Mouse (Mus musculus) bone marrow macrophage, adult 2 months (primary cell): ENCODE measurements at regions not wholly inside any gene's neighbourhood (a gene's known extent, or its start where the extent isn't known, plus 50 kb on each side); places are given as distances from the start of the nearest gene placed in this dataset.

Source experiments
- H3K27ac ChIP-seq: 2 replicates; pipeline ENCODE4 v1.5.1; 2012; ENCODE audit warnings: low read depth, low read length; ENCODE audit not compliant: insufficient read depth
- H3K4me1 ChIP-seq: 2 replicates; pipeline ENCODE4 v1.6.1; 2012; ENCODE audit warnings: low read length; ENCODE audit not compliant: control insufficient read depth, insufficient read depth
- H3K4me3 ChIP-seq: 2 replicates; pipeline ENCODE4 v1.5.1; 2012; ENCODE audit warnings: mild to moderate bottlenecking, low read length, moderate library complexity; ENCODE audit not compliant: insufficient read depth
- CTCF ChIP-seq: IDR thresholded peaks from 2 replicates; pipeline ENCODE4 v1.5.1; 2012; ENCODE audit warnings: low read depth, mild to moderate bottlenecking, low read length, moderate library complexity
- POLR2A ChIP-seq: IDR thresholded peaks from 2 replicates; pipeline ENCODE4 v1.6.1; 2012; ENCODE audit warnings: mild to moderate bottlenecking, low read depth, low read length, borderline replicate concordance

- H3K27ac ChIP-seq: no peak overlapping the region
- no peaks in the 10 kb centered on the region for H3K4me1 ChIP-seq
- no peak overlapping the region for H3K4me3 ChIP-seq
- TF ChIP-seq CTCF (no peak), POLR2A (no peak)
Observed at GRCm38 (mm10) chr17:4721061-4721460, 273.1 kb upstream of the Arid1b start.

- H3K27ac ChIP-seq: no peak overlapping the region
- no peak overlapping the region for H3K4me3 ChIP-seq
- TF ChIP-seq CTCF: no peak
- no peak for TF ChIP-seq POLR2A
- H3K4me1 ChIP-seq: no peaks in the 10 kb centered on the region
Observed at GRCm38 (mm10) chr17:4724031-4724430, 270.1 kb upstream of the Arid1b start.

- no peak overlapping the region for H3K27ac ChIP-seq
- no peak overlapping the region for H3K4me3 ChIP-seq
- TF ChIP-seq CTCF: no peak
- no peaks in the 10 kb centered on the region for H3K4me1 ChIP-seq
Observed at GRCm38 (mm10) chr17:4726331-4726741, 267.8 kb upstream of the Arid1b start.

GRCm38 (mm10) chr17:4734412-4734881, 259.7 kb upstream of the Arid1b start:
- Histone ChIP-seq H3K27ac (no peak overlapping the region), H3K4me3 (no peak overlapping the region), H3K4me1 (no peaks in the 10 kb centered on the region)
- no peak for TF ChIP-seq POLR2A
- no peak for TF ChIP-seq CTCF

GRCm38 (mm10) chr17:4735185-4735584, 258.9 kb upstream of the Arid1b start:
- TF ChIP-seq CTCF: no peak
- TF ChIP-seq POLR2A: no peak
- Histone ChIP-seq H3K4me1 (no peaks in the 10 kb centered on the region), H3K4me3 (no peak overlapping the region), H3K27ac (no peak overlapping the region)

GRCm38 (mm10) chr17:4736689-4737088, 257.4 kb upstream of the Arid1b start:
- no peak overlapping the region for H3K4me3 ChIP-seq
- no peak overlapping the region for H3K27ac ChIP-seq
- TF ChIP-seq POLR2A: no peak
- no peak for TF ChIP-seq CTCF

GRCm38 (mm10) chr17:4738717-4739485, 255.2 kb upstream of the Arid1b start:
- H3K4me3 ChIP-seq: no peak overlapping the region
- no peak for TF ChIP-seq CTCF
- no peak for TF ChIP-seq POLR2A
- H3K4me1 ChIP-seq: peaks cover 3% of the 10 kb centered on the region; the same call in 1 of the 2 replicates
- no peak overlapping the region for H3K27ac ChIP-seq

More at GRCm38 (mm10) chr17:4736689-4737088, 257.4 kb upstream of the Arid1b start:
- H3K4me1 ChIP-seq: no peaks in the 10 kb centered on the region

GRCm38 (mm10) chr17:4740784-4741183, 253.3 kb upstream of the Arid1b start:
- no peak overlapping the region for H3K4me3 ChIP-seq
- H3K27ac ChIP-seq: no peak overlapping the region
- H3K4me1 ChIP-seq: peaks cover 3% of the 10 kb centered on the region; the same call in 1 of the 2 replicates
- no peak for TF ChIP-seq CTCF
- TF ChIP-seq POLR2A: no peak

GRCm38 (mm10) chr17:4742314-4742713, 251.8 kb upstream of the Arid1b start:
- TF ChIP-seq CTCF (no peak), POLR2A (no peak)
- H3K27ac ChIP-seq: no peak overlapping the region
- H3K4me3 ChIP-seq: no peak overlapping the region
- peaks cover 3% of the 10 kb centered on the region; the same call in 1 of the 2 replicates for H3K4me1 ChIP-seq

- H3K27ac ChIP-seq: no peak overlapping the region
- no peaks in the 10 kb centered on the region for H3K4me1 ChIP-seq
- H3K4me3 ChIP-seq: no peak overlapping the region
- no peak for TF ChIP-seq POLR2A
- no peak for TF ChIP-seq CTCF
Observed at GRCm38 (mm10) chr17:4762956-4763355, 231.2 kb upstream of the Arid1b start.

GRCm38 (mm10) chr17:4765723-4766122, 228.4 kb upstream of the Arid1b start:
- TF ChIP-seq CTCF (no peak), POLR2A (no peak)
- Histone ChIP-seq H3K27ac (no peak overlapping the region), H3K4me1 (no peaks in the 10 kb centered on the region), H3K4me3 (no peak overlapping the region)
